Mouse (Mus musculus) limb, embryonic 14.5 days (tissue): ENCODE data around the gene Cadm1. TPM values are rescaled to one million over a fixed set of nuclear protein-coding genes. Genes with fewer than 3 reads are reported as not detected.

Experiments
- ATAC-seq: fragments of 200-750 bp; cut with Nextera tagmentation; 2 replicates; pipeline ENCODE4 v1.8.0; 2017; ENCODE audit warnings: low read depth, moderate number of reproducible peaks, moderate TSS enrichment; ENCODE audit not compliant: low FRiP score
- DNase-seq: peaks from one replicate; pipeline ENCODE4 v3.0.0-alpha.2; 2015; ENCODE audit warnings: low spot score
- H3K27ac ChIP-seq: fragments of 300-500 bp; sonication (generic); replicated peaks from 2 replicates; pipeline ENCODE4 v1.5.1; 2014; ENCODE audit warnings: low read depth, mild to moderate bottlenecking, low read length, moderate library complexity, mixed read lengths
- H3K27me3 ChIP-seq: fragments of 300-500 bp; sonication (generic); 2 replicates; pipeline ENCODE4 v1.6.1; 2014; ENCODE audit warnings: low read length, mixed read lengths; ENCODE audit not compliant: control insufficient read depth, insufficient read depth
- H3K36me3 ChIP-seq: fragments of 300-500 bp; sonication (generic); 2 replicates; pipeline ENCODE4 v1.6.1; 2014; ENCODE audit warnings: mild to moderate bottlenecking, low read length, moderate library complexity, mixed read lengths; ENCODE audit not compliant: control insufficient read depth, insufficient read depth
- H3K4me1 ChIP-seq: fragments of 300-500 bp; sonication (generic); 2 replicates; pipeline ENCODE4 v1.6.1; 2014; ENCODE audit warnings: antibody characterized with exemption, low read length, mixed read lengths; ENCODE audit not compliant: control insufficient read depth, insufficient read depth
- H3K4me2 ChIP-seq: fragments of 300-500 bp; sonication (generic); replicated peaks from 2 replicates; pipeline ENCODE4 v1.6.1; 2014; ENCODE audit warnings: low read depth, mild to moderate bottlenecking, low read length, moderate library complexity; ENCODE audit not compliant: severe bottlenecking
- H3K4me3 ChIP-seq: fragments of 300-500 bp; sonication (generic); replicated peaks from 2 replicates; pipeline ENCODE4 v1.5.1; 2014; ENCODE audit warnings: low read length
- H3K9ac ChIP-seq: fragments of 300-500 bp; sonication (generic); 2 replicates; pipeline ENCODE4 v1.6.1; 2014; ENCODE audit warnings: mild to moderate bottlenecking, low read depth, low read length, moderate library complexity; ENCODE audit not compliant: severe bottlenecking
- H3K9me3 ChIP-seq: fragments of 300-500 bp; sonication (generic); 2 replicates; pipeline ENCODE4 v1.6.1; 2016; ENCODE audit warnings: low read length; ENCODE audit not compliant: control insufficient read depth
- POLR2A ChIP-seq: fragments of 200-500 bp; IDR thresholded peaks from 2 replicates; pipeline ENCODE4 v1.8.0; 2012; ENCODE audit warnings: inconsistent platforms, mild to moderate bottlenecking, moderate library complexity, borderline replicate concordance; ENCODE audit not compliant: insufficient read depth, insufficient read length; ENCODE audit errors: extremely low read depth
- WGBS: fragments of 180-500 bp; shearing (Covaris S2); extraction: QIAGEN DNeasy Blood & Tissue Kit; methylation state at CpG from one replicate; pipeline ENCODE4 v1.1.7; 2014; 5-methylcytosine and 5-hydroxymethylcytosine counted together
- polyA plus RNA-seq, 2 experiments: library from polyadenylated mRNA; depleted of rRNA in 1 of 2; stranded (reverse) in 1 of 2; unstranded in 1 of 2; fragments of >200 nt; fragmentation: Nextera tagmentation in 1 of 2; extraction: Ambion mirVana in 1 of 2; gene quantifications; 2 replicates each; pipeline versions ENCODE4 v1.2.1 to v1.2.3; 2012 to 2014

Cadm1 gene
- polyA plus RNA-seq, 2 experiments: 15.4 to 37.5 TPM

DNA sequence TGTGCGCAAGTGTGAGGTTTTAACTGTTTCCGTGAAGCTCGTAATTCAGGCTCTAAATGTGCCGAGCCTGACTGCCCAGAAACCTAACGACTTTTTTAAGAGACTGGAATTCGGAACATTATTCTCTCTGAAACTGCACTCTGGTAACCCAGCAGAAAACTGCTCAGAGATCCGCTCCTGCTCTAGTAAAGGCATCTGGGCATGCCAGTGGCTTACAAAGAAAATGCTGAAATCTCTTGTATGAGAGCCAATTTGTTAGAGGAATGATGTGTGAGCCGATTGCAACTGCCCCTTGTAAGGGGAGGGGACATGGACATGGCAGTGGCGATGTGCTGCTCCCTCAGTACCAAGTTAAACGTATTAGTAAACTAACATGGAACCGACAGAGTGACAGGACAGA, 240.9 kb downstream of the Cadm1 start:
- no peaks in the 10 kb centered on the region for H3K27me3 ChIP-seq
- H3K27ac ChIP-seq: 0 out of 2 replicates have a peak overlapping the region, but pooled peaks have one; percentile 11
- WGBS: 15% methylated on average over 11 of the region's 11 CpGs
- no peak; the same call in 1 of the 2 replicates for ATAC-seq
- peak; percentile 15 for DNase-seq
- no peaks in the 10 kb centered on the region for H3K9me3 ChIP-seq
- peak overlapping the region; percentile 32 for H3K4me2 ChIP-seq
- no peaks in the 10 kb centered on the region for H3K36me3 ChIP-seq
- TF ChIP-seq POLR2A: no peak
- peaks cover 13% of the 10 kb centered on the region for H3K4me1 ChIP-seq
- peak overlapping the region; percentile 3; the same call in 1 of the 2 replicates for H3K9ac ChIP-seq
- no peak overlapping the region for H3K4me3 ChIP-seq

DNA sequence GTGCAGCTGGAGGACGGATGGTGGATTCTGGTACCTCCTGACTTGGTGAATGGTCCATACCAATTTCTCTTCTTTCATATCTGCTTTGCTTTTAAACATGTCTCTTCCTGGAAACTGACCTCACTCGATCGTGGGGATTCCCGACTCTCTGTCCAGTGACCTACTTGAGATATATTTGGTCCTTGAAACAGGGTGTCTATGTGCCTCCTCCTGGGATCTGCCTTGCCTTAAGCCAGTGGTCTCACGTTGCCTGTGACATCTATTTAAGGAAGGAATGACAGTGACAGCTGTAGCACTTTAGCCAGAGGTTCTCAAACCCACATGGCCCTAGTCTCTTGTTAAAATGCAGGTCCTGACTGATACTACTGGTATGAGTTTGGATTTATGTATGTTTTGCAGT, 242.0 kb downstream of the Cadm1 start:
- WGBS: 79% methylated on average over 5 of the region's 5 CpGs
- H3K4me1 ChIP-seq: peaks cover 13% of the 10 kb centered on the region
- no peak for DNase-seq

DNA sequence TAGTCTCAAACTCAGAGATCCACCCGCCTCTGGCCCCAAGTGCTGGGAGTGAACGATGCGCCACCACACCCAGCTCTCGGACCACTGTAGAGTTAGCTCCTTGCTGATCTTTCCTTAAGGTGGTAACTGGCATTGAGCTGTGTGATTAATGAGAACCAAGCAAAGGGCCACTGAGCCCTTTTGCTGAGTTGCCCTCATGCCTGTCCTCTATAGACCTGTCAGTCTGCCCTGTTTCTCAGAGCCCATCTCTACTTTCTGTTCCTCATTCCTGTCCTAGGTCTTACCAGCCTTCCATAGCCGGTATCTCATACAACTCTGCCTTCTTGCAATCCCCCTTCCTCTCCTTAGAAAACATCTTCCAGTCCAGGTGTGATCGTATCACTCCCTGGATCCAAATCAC, 242.8 kb downstream of the Cadm1 start:
- no peaks in the 10 kb centered on the region for H3K36me3 ChIP-seq
- no peak for TF ChIP-seq POLR2A
- ATAC-seq (no peak), DNase-seq (no peak)
- no peak overlapping the region for H3K4me3 ChIP-seq
- no peak overlapping the region for H3K4me2 ChIP-seq
- H3K9ac ChIP-seq: no peak overlapping the region
- peaks cover 13% of the 10 kb centered on the region for H3K4me1 ChIP-seq
- H3K9me3 ChIP-seq: no peaks in the 10 kb centered on the region
- H3K27me3 ChIP-seq: no peaks in the 10 kb centered on the region
- WGBS: 85% methylated on average over 6 of the region's 6 CpGs
- no peak overlapping the region for H3K27ac ChIP-seq

More for the DNA sequence above, 242.0 kb downstream of the Cadm1 start:
- Histone ChIP-seq H3K27ac (no peak overlapping the region), H3K4me3 (no peak overlapping the region), H3K4me2 (no peak overlapping the region), H3K27me3 (no peaks in the 10 kb centered on the region), H3K36me3 (no peaks in the 10 kb centered on the region), H3K9ac (no peak overlapping the region), H3K9me3 (no peaks in the 10 kb centered on the region)
- no peak for TF ChIP-seq POLR2A
- peak; percentile 47 for ATAC-seq

DNA sequence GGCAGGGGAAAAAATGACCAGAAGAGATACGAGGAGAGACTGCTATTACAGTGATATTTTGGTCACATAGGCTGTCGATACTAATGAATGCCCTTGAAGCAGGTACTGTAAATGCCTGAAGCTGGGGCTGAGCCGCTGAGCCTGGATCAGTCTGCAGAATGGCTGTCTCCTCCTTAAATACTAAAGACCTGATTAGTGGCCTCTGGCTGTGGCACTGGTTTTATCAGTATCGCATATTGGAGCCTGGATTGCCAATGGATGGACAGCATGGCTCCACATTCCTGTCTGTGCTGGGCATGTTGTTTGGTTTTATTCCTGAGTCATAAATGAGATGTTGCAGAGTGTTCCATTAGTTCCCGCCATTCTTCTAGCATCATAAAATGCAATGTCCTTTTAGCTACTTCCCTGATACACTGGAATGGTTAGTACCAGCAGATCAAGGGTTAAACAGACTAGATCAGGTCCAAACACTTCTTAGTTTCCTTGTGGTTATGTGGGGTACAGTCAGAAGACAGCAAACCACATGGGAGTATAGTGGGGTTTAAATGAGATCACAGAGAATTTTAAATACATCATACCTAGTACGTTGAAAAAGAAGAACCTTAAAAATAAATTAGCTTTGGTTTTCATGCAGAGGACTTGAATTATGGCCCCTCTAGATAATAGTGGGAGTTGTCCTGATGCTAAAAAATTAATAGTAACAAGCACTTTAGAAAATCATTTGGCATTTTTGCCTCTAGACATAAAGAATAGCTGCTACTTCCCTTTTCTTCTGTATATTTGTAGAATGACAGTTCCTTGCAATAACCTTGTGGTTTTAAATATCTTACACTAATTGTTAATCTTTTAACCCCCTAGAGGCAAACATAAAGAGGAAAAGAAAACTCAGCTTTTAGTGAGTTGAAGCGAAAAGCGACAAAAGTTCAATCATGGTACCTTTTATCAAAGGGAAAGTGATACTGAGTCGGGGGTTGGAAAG, 247.3 kb downstream of the Cadm1 start:
- TF ChIP-seq POLR2A: no peak
- H3K4me2 ChIP-seq: no peak overlapping the region
- no peak for DNase-seq
- WGBS: 74% methylated on average over 9 of the region's 9 CpGs
- no peak overlapping the region for H3K27ac ChIP-seq
- no peaks in the 10 kb centered on the region for H3K36me3 ChIP-seq
- no peak overlapping the region for H3K4me3 ChIP-seq
- no peak overlapping the region for H3K9ac ChIP-seq
- 0 out of 2 replicates have a peak, but pooled peaks cover 3% of the 10 kb centered on the region for H3K4me1 ChIP-seq
- ATAC-seq: no peak
- no peaks in the 10 kb centered on the region for H3K9me3 ChIP-seq
- no peaks in the 10 kb centered on the region for H3K27me3 ChIP-seq

DNA sequence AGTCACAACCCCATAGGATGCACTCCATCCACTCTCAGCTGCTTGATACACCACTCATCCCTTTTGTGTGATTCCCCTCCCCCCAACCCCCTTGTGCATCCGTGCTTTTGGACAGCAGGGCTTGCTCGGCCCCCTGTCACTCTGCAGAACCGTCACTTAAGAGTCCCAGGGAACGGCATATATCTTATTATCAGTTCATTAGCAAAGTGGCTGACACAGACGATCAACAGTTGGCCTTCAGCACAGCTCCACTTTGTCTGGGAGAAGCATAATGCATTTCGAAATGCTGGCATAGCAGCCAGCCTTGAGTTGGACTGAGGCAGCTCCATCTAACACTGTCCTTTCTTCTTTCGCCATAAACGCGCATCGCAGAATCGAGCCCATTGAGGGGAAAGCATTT, 248.5 kb downstream of the Cadm1 start:
- H3K27ac ChIP-seq: no peak overlapping the region
- no peaks in the 10 kb centered on the region for H3K9me3 ChIP-seq
- WGBS: 61% methylated on average over 11 of the region's 11 CpGs
- no peaks in the 10 kb centered on the region for H3K36me3 ChIP-seq
- TF ChIP-seq POLR2A: no peak
- H3K27me3 ChIP-seq: no peaks in the 10 kb centered on the region
- H3K4me1 ChIP-seq: peaks cover 3% of the 10 kb centered on the region; the same call in 1 of the 2 replicates
- no peak overlapping the region for H3K9ac ChIP-seq
- no peak overlapping the region for H3K4me2 ChIP-seq
- ATAC-seq (no peak), DNase-seq (no peak)
- no peak overlapping the region for H3K4me3 ChIP-seq
